15 mouse cellular contexts compared by ENCODE assay signal in the genomic region with DNA sequence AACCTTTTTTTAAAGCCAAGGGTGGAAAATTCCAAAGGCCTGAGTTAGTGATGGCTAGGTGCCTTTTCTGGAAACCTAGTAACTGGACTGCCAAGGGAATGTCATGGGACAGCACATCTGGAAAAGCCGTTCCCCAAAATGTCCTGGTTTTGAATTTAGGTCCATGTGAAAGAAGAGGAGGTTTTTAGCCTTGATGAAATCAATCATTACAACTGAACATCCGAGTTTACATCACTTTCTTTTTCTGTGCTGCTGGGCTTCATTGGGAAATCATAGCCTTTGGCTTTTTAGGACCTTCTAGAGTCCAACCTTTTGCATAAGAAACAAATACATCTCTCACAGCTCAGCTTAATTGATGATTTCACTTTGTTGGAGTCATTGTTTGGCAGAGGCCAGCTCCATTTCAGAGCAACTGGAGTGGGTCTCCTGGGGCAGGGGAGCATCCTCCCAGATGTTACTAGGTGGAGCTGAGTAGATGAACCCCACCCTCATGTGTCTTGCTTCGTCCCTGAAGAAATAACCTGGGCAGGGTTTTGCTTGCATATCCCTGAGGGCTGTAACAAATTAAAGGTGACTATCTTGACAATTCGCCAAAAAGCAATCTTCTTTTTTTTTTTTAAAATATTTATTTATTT. TPM values are rescaled to one million over a fixed set of nuclear protein-coding genes. Genes with fewer than 3 reads are reported as not detected.
DNase-seq lines count a peak whose midpoint lies in the region.
"Had no signal": no experiment of that assay in that cellular context is flagged by ENCODE, and none has a peak within 500 bp of the region (broad histone marks: within the 10 kb centered on the region; RNA-seq: fewer than 3 reads in every experiment).

No protein-coding gene starts in this region.

- intact Hi-C loops in gastrocnemius, postnatal 36 days (cut with DNase I) = no loop called here

- DNase-seq in gastrocnemius, adult 18-20 months (ENCODE audit: low spot score) = peak; percentile 48
- DNase-seq in gastrocnemius, postnatal 36 days = no peak
- DNase-seq in 3T3-L1 (ENCODE audit: low read depth, low spot score) = peak; percentile 68
- DNase-seq in fibroblast of lung, adult 2 months (ENCODE audit: low read depth) = peak; percentile 16
- peak; percentile 36 for DNase-seq in gastrocnemius, postnatal 25 days
- no peak for DNase-seq in kidney, postnatal 36 days
- no peak for DNase-seq in thymus, postnatal 10 days (ENCODE audit: low spot score in 2 of 2)
- DNase-seq: adrenal gland, adult 8-10 months; adrenal gland, postnatal 36 days; B cell, adult 2 months; cerebellum, adult 2 months; cerebellum, postnatal 10 days; heart, postnatal 14 days; kidney, adult 11 months had no signal

RNA-seq across cellular contexts. Expression of a gene that starts 18.2 kb away (rescaled TPM):
- 1 to 10 TPM; 2.8 to 3.1 TPM for total RNA-seq in gastrocnemius, adult 18-20 months (2021)
- 1 to 10 TPM; 2.9 to 3.1 TPM for total RNA-seq in gastrocnemius, postnatal 36 days (2021)
- total RNA-seq in gastrocnemius, postnatal 25 days (2021) = 1 to 10 TPM; 3.0 to 3.9 TPM
- total RNA-seq: G1E had no signal

Comparison
In these comparisons a context has a peak if more than half of its experiments do, and no peak if none do; other contexts are left out.
1. DNase-seq: peak in gastrocnemius, adult 18-20 months (single experiment), 3T3-L1 (single experiment), fibroblast of lung, adult 2 months (single experiment) and gastrocnemius, postnatal 25 days (single experiment); none in gastrocnemius, postnatal 36 days (0 of 2), kidney, postnatal 36 days (0 of 2) and thymus, postnatal 10 days (0 of 2).